Mouse (Mus musculus) B cell, adult (primary cell): Measurements from ENCODE around the gene Olfr918. TPM values are rescaled to one million over a fixed set of nuclear protein-coding genes. Genes with fewer than 3 reads are reported as not detected.

Experiments used
- total RNA-seq: library from RNA; stranded (reverse); gene quantifications from 4 replicates; pipeline ENCODE4 v1.2.4, GENCODE M21; 2023; ENCODE audit not compliant: inconsistent age

Olfr918 gene
- total RNA-seq: not detected in 4 replicates

GRCm38 (mm10) chr9:38674501-38674900, at the start of gene Olfr918:
Gene Olfr918 (minus strand): TSS chr9:38674601.

GRCm38 (mm10) chr9:38718102-38718501, 43.7 kb upstream of the Olfr918 start, which contains the start of gene Vwa5a:
Gene Vwa5a (plus strand): TSS chr9:38718268.

GRCm38 (mm10) chr9:38665742-38666141, 8.7 kb downstream of the Olfr918 start, which contains the start of gene Olfr917:
Gene Olfr917 (minus strand): TSS chr9:38665842.

GRCm38 (mm10) chr9:38659775-38660174, 14.6 kb downstream of the Olfr918 start, which contains the start of gene Olfr916:
Gene Olfr916 (minus strand): TSS chr9:38659875.

Other genes starting within 250 kb of the Olfr918 start
- not detected in 4 replicates for gene Olfr901, start 245.1 kb downstream of the Olfr918 start, total RNA-seq
- gene Olfr902, start 226.9 kb downstream of the Olfr918 start, total RNA-seq: not detected in 4 replicates
- gene Olfr904, start 211.5 kb downstream of the Olfr918 start, total RNA-seq: not detected in 4 replicates
- gene Olfr905, start 203.5 kb downstream of the Olfr918 start, total RNA-seq: not detected in 4 replicates
- gene Olfr906, start 187.5 kb downstream of the Olfr918 start, total RNA-seq: not detected in 4 replicates
- not detected in 4 replicates for gene Olfr907, start 178.8 kb downstream of the Olfr918 start, total RNA-seq
- not detected in 4 replicates for gene Olfr911-ps1, start 153.0 kb downstream of the Olfr918 start, total RNA-seq
- not detected in 4 replicates for gene Olfr910, start 136.8 kb downstream of the Olfr918 start, total RNA-seq
- gene Olfr912, start 94.4 kb downstream of the Olfr918 start, total RNA-seq: not detected in 4 replicates
- gene Olfr913, start 81.8 kb downstream of the Olfr918 start, total RNA-seq: not detected in 4 replicates
- gene Olfr914, start 69.5 kb downstream of the Olfr918 start, total RNA-seq: not detected in 4 replicates
- not detected in 4 replicates for gene Olfr916, start 14.7 kb downstream of the Olfr918 start, total RNA-seq
- not detected in 4 replicates for gene Olfr917, start 8.8 kb downstream of the Olfr918 start, total RNA-seq
- gene Olfr919, start 29.1 kb upstream of the Olfr918 start, total RNA-seq: not detected in 4 replicates
- gene Vwa5a, start 43.7 kb upstream of the Olfr918 start, total RNA-seq: 8.8 to 12.9 TPM (median 10.5 TPM) in 4 replicates
- gene Olfr920, start 77.7 kb upstream of the Olfr918 start, total RNA-seq: 0.13 to 0.21 TPM in 2 of 4 replicates, not detected in the others
- gene Olfr921, start 98.5 kb upstream of the Olfr918 start, total RNA-seq: not detected in 4 replicates
- not detected in 4 replicates for gene Olfr922, start 140.0 kb upstream of the Olfr918 start, total RNA-seq
- gene Olfr923, start 151.9 kb upstream of the Olfr918 start, total RNA-seq: not detected in 4 replicates
- gene Olfr924, start 169.8 kb upstream of the Olfr918 start, total RNA-seq: not detected in 4 replicates
- gene Olfr26, start 180.5 kb upstream of the Olfr918 start, total RNA-seq: not detected in 4 replicates
- not detected in 4 replicates for gene Olfr926, start 202.5 kb upstream of the Olfr918 start, total RNA-seq